ENCODE assay signal across 10 mouse cellular contexts in genomic region chr16:22389146-22389911, GRCm38 (mm10). TPM values are rescaled to one million over a fixed set of nuclear protein-coding genes. Genes with fewer than 3 reads are reported as not detected.
A peak's percentile ranks its signal among the peaks of the same experiment; 100 is the strongest.
DNase-seq lines count a peak whose midpoint lies in the region; ATAC-seq and TF ChIP-seq lines count a peak whose summit lies in the region.
"Had no signal": no experiment of that assay in that cellular context is flagged by ENCODE, and none has a peak within 500 bp of the region (broad histone marks: within the 10 kb centered on the region; RNA-seq: fewer than 3 reads in every experiment).

No protein-coding gene starts in this region.

- H3K9me3 ChIP-seq in heart, embryonic 10.5 days, result no peaks in the 10 kb centered on the region
- H3K9me3 ChIP-seq in forebrain, embryonic 14.5 days (replicated peaks; ENCODE audit: control insufficient read depth, low read length), result no peaks in the 10 kb centered on the region
- H3K9me3 ChIP-seq: liver, embryonic 13.5 days had no signal

- DNase-seq in heart, embryonic 10.5 days (ENCODE audit: low spot score), result peak; percentile 81
- DNase-seq in heart, adult 11 months, result no peak
- peak; percentile 9 for DNase-seq in retina, postnatal 1 day
- DNase-seq in retina, embryonic 14.5 days (ENCODE audit: low spot score), result no peak
- DNase-seq in forebrain, embryonic 14.5 days (ENCODE audit: low spot score), result peak; percentile 77
- DNase-seq in testis, postnatal 14 days (ENCODE audit: low spot score), result no peak
- DNase-seq in gastrocnemius, adult 8-10 months (ENCODE audit: low spot score in 2 of 2), result no peak
- DNase-seq: B cell, adult 2 months; liver, embryonic 13.5 days had no signal

- no peak overlapping the region for H3K9ac ChIP-seq in forebrain, embryonic 14.5 days (ENCODE audit: low read length)
- H3K9ac ChIP-seq: liver, embryonic 13.5 days had no signal

- no peak overlapping the region for H3K4me3 ChIP-seq in heart, embryonic 10.5 days
- H3K4me3 ChIP-seq in forebrain, embryonic 14.5 days (ENCODE audit: low read depth, low read length), result no peak overlapping the region
- no peak overlapping the region for H3K4me3 ChIP-seq in olfactory bulb, adult 2 months (ENCODE audit: insufficient read depth, low read depth, low read length)
- H3K4me3 ChIP-seq: liver, embryonic 13.5 days had no signal

- no peak overlapping the region for H3K27ac ChIP-seq in heart, embryonic 10.5 days
- H3K27ac ChIP-seq in forebrain, embryonic 14.5 days (ENCODE audit: low read depth, low read length), result peak overlapping the region; percentile 65
- H3K27ac ChIP-seq in olfactory bulb, adult 2 months (ENCODE audit: insufficient read depth, low read depth, low read length), result peak overlapping the region; percentile 85
- H3K27ac ChIP-seq: liver, embryonic 13.5 days had no signal

- H3K36me3 ChIP-seq in heart, embryonic 10.5 days, result peaks cover 42% of the 10 kb centered on the region
- no peaks in the 10 kb centered on the region for H3K36me3 ChIP-seq in forebrain, embryonic 14.5 days (ENCODE audit: control insufficient read depth, insufficient read depth, low read length)

- no peak for TF ChIP-seq POLR2A in olfactory bulb, adult 2 months (IDR thresholded peaks at IDR 0.05; ENCODE audit: insufficient read depth, low read depth, low read length)

- WGBS in heart, embryonic 10.5 days, result 67% methylated on average over 13 of the region's 13 CpGs
- 65% methylated on average over 13 of the region's 13 CpGs for WGBS in forebrain, embryonic 14.5 days
- 19% methylated on average over 13 of the region's 13 CpGs for WGBS in olfactory bulb, adult 2 months

- peak; percentile 85 for ATAC-seq in forebrain, embryonic 14.5 days

- 0 out of 2 replicates have a peak, but pooled peaks cover 5% of the 10 kb centered on the region for H3K4me1 ChIP-seq in heart, embryonic 10.5 days
- no peaks in the 10 kb centered on the region for H3K4me1 ChIP-seq in forebrain, embryonic 14.5 days (ENCODE audit: control insufficient read depth, insufficient read depth, low read length)
- H3K4me1 ChIP-seq in olfactory bulb, adult 2 months (ENCODE audit: control insufficient read depth, insufficient read depth, low read length), result peaks cover 17% of the 10 kb centered on the region
- H3K4me1 ChIP-seq: liver, embryonic 13.5 days had no signal

- no peaks in the 10 kb centered on the region for H3K27me3 ChIP-seq in heart, embryonic 10.5 days (ENCODE audit: insufficient read depth, poor library complexity, severe bottlenecking)
- H3K27me3 ChIP-seq in forebrain, embryonic 14.5 days (replicated peaks; ENCODE audit: control insufficient read depth, insufficient read depth, low read length), result no peaks in the 10 kb centered on the region
- H3K27me3 ChIP-seq: liver, embryonic 13.5 days had no signal

- no peak for TF ChIP-seq CTCF in olfactory bulb, adult 2 months (IDR thresholded peaks at IDR 0.05; ENCODE audit: insufficient read depth, low read depth, low read length)

- no peak overlapping the region for H3K4me2 ChIP-seq in forebrain, embryonic 14.5 days (ENCODE audit: low read length)
- H3K4me2 ChIP-seq: liver, embryonic 13.5 days had no signal

RNA-seq across cellular contexts. Expression of gene Etv5, which starts 50.2 kb away (rescaled TPM):
- 30.7 and 35.1 TPM in 2 replicates for polyA plus RNA-seq in heart, embryonic 10.5 days (2016; fragmentation: Nextera tagmentation; extraction: Ambion mirVana)
- polyA plus RNA-seq in forebrain, embryonic 14.5 days (2014; fragmentation: Nextera tagmentation; extraction: Ambion mirVana), result 17.8 and 20.7 TPM in 2 replicates
- not detected in 2 replicates for polyA plus RNA-seq in olfactory bulb, adult 2 months (2012; ENCODE audit: insufficient read depth, insufficient read length, low replicate concordance, missing spikeins)
- 1 to 10 TPM; 5.4 to 7.1 (median 6.3) TPM for total RNA-seq in gastrocnemius, adult 8-10 months (2022)

Comparison
In these comparisons a context has a peak if more than half of its experiments do, and no peak if none do; other contexts are left out.
1. DNase-seq: peak in heart, embryonic 10.5 days (single experiment), retina, postnatal 1 day (single experiment) and forebrain, embryonic 14.5 days (single experiment); none in heart, adult 11 months (single experiment), retina, embryonic 14.5 days (single experiment), testis, postnatal 14 days (single experiment) and gastrocnemius, adult 8-10 months (0 of 2).